Mouse (Mus musculus) intestine, embryonic 16.5 days (tissue): ENCODE data around the gene Atp4b. TPM values are rescaled to one million over a fixed set of nuclear protein-coding genes. Genes with fewer than 3 reads are reported as not detected.

Experiments
- ATAC-seq: fragments of 200-750 bp; cut with Nextera tagmentation; 2 replicates; pipeline ENCODE4 v1.8.0; 2017; ENCODE audit warnings: moderate TSS enrichment, moderate library complexity
- H3K27ac ChIP-seq: fragments of 300-500 bp; sonication (generic); 2 replicates; pipeline ENCODE4 v1.5.1; 2014; ENCODE audit warnings: mild to moderate bottlenecking, low read length
- H3K27me3 ChIP-seq: fragments of 300-500 bp; sonication (generic); replicated peaks from 2 replicates; pipeline ENCODE4 v1.6.1; 2014; ENCODE audit warnings: low read length, control low read depth, mixed read lengths; ENCODE audit not compliant: control insufficient read depth, insufficient read depth
- H3K36me3 ChIP-seq: fragments of 300-500 bp; sonication (generic); 2 replicates; pipeline ENCODE4 v1.6.1; 2014; ENCODE audit warnings: low read length, control low read depth; ENCODE audit not compliant: control insufficient read depth, insufficient read depth
- H3K4me1 ChIP-seq: fragments of 300-500 bp; sonication (generic); 2 replicates; pipeline ENCODE4 v1.6.1; 2014; ENCODE audit warnings: low read length, control low read depth, mixed read lengths; ENCODE audit not compliant: control insufficient read depth, insufficient read depth
- H3K4me2 ChIP-seq: fragments of 300-500 bp; sonication (generic); 2 replicates; pipeline ENCODE4 v1.6.1; 2014; ENCODE audit warnings: low read depth, low read length, control low read depth
- H3K4me3 ChIP-seq: fragments of 300-500 bp; sonication (generic); 2 replicates; pipeline ENCODE4 v1.5.1; 2014; ENCODE audit warnings: mild to moderate bottlenecking, low read length
- H3K9ac ChIP-seq: fragments of 300-500 bp; sonication (generic); 2 replicates; pipeline ENCODE4 v1.6.1; 2014; ENCODE audit warnings: low read depth, low read length
- H3K9me3 ChIP-seq: fragments of 300-500 bp; sonication (generic); 2 replicates; pipeline ENCODE4 v1.6.1; 2016; ENCODE audit warnings: low read length, control low read depth; ENCODE audit not compliant: control insufficient read depth
- WGBS: fragments of 180-500 bp; shearing (Covaris S2); extraction: QIAGEN DNeasy Blood & Tissue Kit; methylation state at CpG from one replicate; pipeline ENCODE4 v1.1.7; 2014; 5-methylcytosine and 5-hydroxymethylcytosine counted together
- polyA plus RNA-seq: library from polyadenylated mRNA; unstranded; fragments of >200 nt; fragmentation: Nextera tagmentation; extraction: Ambion mirVana; gene quantifications from 2 replicates; pipeline ENCODE4 v1.2.1, GENCODE M21; 2015

Atp4b gene
- polyA plus RNA-seq, 1 experiment from 2014 or later: not detected

GRCm38 (mm10) chr8:13393869-13394268 is 2.8 kb downstream of the Atp4b start:
- Histone ChIP-seq H3K4me2 (no peak overlapping the region), H3K27ac (no peak overlapping the region), H3K27me3 (no peaks in the 10 kb centered on the region), H3K4me1 (no peaks in the 10 kb centered on the region), H3K9ac (no peak overlapping the region), H3K9me3 (no peaks in the 10 kb centered on the region), H3K36me3 (no peaks in the 10 kb centered on the region), H3K4me3 (no peak overlapping the region)
- no peak for ATAC-seq
- 89% methylated on average over 7 of the region's 7 CpGs for WGBS

- Histone ChIP-seq H3K27me3 (no peaks in the 10 kb centered on the region), H3K27ac (no peak overlapping the region), H3K9me3 (no peaks in the 10 kb centered on the region), H3K4me2 (no peak overlapping the region), H3K4me3 (no peak overlapping the region), H3K9ac (no peak overlapping the region), H3K36me3 (no peaks in the 10 kb centered on the region), H3K4me1 (no peaks in the 10 kb centered on the region)
- ATAC-seq: no peak
- 47% methylated on average over 2 of the region's 2 CpGs for WGBS
Measured at GRCm38 (mm10) chr8:13388744-13389143, 7.9 kb downstream of the Atp4b start.

DNA sequence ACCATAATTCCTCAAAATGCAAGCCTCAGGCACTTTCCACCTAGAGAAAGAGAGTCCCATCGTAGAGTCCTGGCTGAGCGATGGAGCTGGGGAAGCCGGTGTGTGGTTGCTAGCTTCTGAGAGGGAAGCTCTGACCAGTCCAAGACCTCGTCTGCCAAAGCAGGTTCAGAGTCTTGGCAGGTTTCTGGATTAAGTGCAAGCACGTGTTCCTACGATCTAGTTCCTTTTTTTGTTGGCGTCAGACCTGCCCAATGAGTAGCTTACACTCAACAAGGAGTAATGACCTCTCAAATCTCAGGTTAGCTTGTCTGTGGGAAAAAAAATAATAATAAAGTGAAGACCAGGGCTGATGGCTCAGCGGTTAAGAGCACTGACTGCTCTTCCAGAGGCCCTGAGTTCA is 8.9 kb downstream of the Atp4b start:
- H3K4me2 ChIP-seq: no peak overlapping the region
- 79% methylated on average over 8 of the region's 8 CpGs for WGBS
- ATAC-seq: no peak
- no peaks in the 10 kb centered on the region for H3K4me1 ChIP-seq
- no peak overlapping the region for H3K4me3 ChIP-seq
- no peaks in the 10 kb centered on the region for H3K36me3 ChIP-seq
- no peaks in the 10 kb centered on the region for H3K27me3 ChIP-seq
- H3K9ac ChIP-seq: no peak overlapping the region
- no peak overlapping the region for H3K27ac ChIP-seq
- no peaks in the 10 kb centered on the region for H3K9me3 ChIP-seq

GRCm38 (mm10) chr8:13386366-13386765 is 10.3 kb downstream of the Atp4b start:
- Histone ChIP-seq H3K4me1 (no peaks in the 10 kb centered on the region), H3K4me3 (no peak overlapping the region), H3K27ac (no peak overlapping the region), H3K9ac (no peak overlapping the region), H3K36me3 (no peaks in the 10 kb centered on the region), H3K9me3 (no peaks in the 10 kb centered on the region), H3K4me2 (no peak overlapping the region), H3K27me3 (no peaks in the 10 kb centered on the region)
- WGBS: 71% methylated on average over 13 of the region's 13 CpGs
- no peak for ATAC-seq

DNA sequence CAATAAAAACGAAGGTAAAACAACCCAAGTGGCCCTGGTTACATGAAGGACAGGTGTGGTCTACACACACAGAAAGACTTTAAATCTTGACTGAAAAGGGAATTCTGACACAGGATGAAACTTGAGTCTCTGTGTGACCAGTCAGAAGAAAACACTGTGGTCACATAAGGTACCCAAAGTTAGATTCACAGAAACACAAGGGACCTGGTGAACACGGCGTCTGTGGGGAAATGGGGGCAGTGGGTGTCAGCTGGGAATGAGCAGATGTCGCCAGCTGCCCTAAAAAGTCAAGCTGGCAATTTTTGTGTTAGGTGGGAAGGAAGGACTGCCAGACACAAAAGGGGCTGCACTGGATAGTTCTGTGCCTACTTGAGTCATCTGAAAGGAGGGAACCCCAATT is 13.6 kb downstream of the Atp4b start:
- H3K9me3 ChIP-seq: no peaks in the 10 kb centered on the region
- H3K4me3 ChIP-seq: no peak overlapping the region
- no peaks in the 10 kb centered on the region for H3K27me3 ChIP-seq
- H3K4me1 ChIP-seq: no peaks in the 10 kb centered on the region
- H3K36me3 ChIP-seq: peaks cover 7% of the 10 kb centered on the region; the same call in 1 of the 2 replicates
- ATAC-seq: no peak
- H3K9ac ChIP-seq: no peak overlapping the region
- H3K27ac ChIP-seq: no peak overlapping the region
- WGBS: 91% methylated on average over 4 of the region's 4 CpGs
- H3K4me2 ChIP-seq: no peak overlapping the region

- Histone ChIP-seq H3K27ac (no peak overlapping the region), H3K4me1 (no peaks in the 10 kb centered on the region), H3K4me3 (no peak overlapping the region), H3K4me2 (no peak overlapping the region), H3K36me3 (peaks cover 7% of the 10 kb centered on the region; the same call in 1 of the 2 replicates), H3K9ac (no peak overlapping the region), H3K27me3 (no peaks in the 10 kb centered on the region), H3K9me3 (no peaks in the 10 kb centered on the region)
- 0 out of 2 replicates have a peak, but pooled peaks have one; percentile 48 for ATAC-seq
- WGBS: 92% methylated on average over 3 of the region's 3 CpGs
Measured at GRCm38 (mm10) chr8:13382536-13382935, 14.1 kb downstream of the Atp4b start.

DNA sequence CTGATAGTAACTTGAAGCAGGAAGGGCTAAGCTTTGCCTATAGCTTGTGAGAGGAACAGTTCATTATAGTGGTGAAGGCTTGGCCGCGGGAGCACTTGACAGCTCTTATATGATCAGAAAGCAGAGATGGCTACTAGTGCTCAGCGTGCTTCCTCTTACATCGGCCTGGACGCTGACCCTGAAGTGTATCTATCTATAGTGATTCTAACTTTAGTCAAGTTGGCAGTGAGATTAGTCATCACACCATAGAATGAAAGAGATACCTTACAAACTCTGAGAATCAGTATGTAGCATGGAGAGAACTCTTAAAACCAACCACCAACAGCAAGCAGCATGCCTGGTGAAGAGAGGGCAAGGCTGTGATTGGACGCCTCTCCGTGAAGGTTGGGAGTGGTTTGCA is 15.0 kb downstream of the Atp4b start:
- H3K9ac ChIP-seq: no peak overlapping the region
- H3K9me3 ChIP-seq: no peaks in the 10 kb centered on the region
- no peak overlapping the region for H3K27ac ChIP-seq
- H3K4me3 ChIP-seq: no peak overlapping the region
- no peaks in the 10 kb centered on the region for H3K27me3 ChIP-seq
- 86% methylated on average over 7 of the region's 7 CpGs for WGBS
- no peaks in the 10 kb centered on the region for H3K4me1 ChIP-seq
- H3K36me3 ChIP-seq: peaks cover 7% of the 10 kb centered on the region; the same call in 1 of the 2 replicates
- no peak for ATAC-seq
- no peak overlapping the region for H3K4me2 ChIP-seq

DNA sequence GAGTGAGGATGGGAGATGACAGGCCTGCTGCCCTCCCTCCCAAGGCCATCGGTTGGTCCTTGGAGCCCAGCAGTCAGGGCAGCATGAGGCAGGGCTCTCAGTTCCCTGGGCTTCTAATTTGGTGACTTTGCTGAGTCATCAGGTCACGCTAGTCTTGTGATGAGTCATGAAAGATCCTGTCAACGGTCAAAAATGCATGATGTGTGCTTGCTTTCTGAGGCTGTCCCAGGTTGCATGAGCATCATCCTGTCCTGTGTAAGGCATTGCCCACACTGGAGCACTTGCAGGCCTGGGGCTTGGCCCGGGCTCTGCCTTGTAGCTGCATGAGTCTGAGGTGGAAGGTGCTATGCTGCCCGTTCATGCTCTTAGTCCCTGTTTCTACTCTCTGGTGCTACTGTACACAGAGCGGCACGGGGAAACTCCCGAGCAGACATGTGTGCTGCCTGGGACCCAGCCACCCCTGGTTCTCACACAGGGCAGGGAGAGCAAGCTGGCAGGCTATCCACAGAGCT is 23.4 kb downstream of the Atp4b start:
- peaks cover 31% of the 10 kb centered on the region for H3K36me3 ChIP-seq
- ATAC-seq: no peak
- H3K27ac ChIP-seq: no peak overlapping the region
- H3K4me1 ChIP-seq: no peaks in the 10 kb centered on the region
- WGBS: 86% methylated on average over 8 of the region's 8 CpGs
- H3K9ac ChIP-seq: no peak overlapping the region
- H3K4me2 ChIP-seq: no peak overlapping the region
- H3K27me3 ChIP-seq: no peaks in the 10 kb centered on the region
- no peaks in the 10 kb centered on the region for H3K9me3 ChIP-seq
- no peak overlapping the region for H3K4me3 ChIP-seq

DNA sequence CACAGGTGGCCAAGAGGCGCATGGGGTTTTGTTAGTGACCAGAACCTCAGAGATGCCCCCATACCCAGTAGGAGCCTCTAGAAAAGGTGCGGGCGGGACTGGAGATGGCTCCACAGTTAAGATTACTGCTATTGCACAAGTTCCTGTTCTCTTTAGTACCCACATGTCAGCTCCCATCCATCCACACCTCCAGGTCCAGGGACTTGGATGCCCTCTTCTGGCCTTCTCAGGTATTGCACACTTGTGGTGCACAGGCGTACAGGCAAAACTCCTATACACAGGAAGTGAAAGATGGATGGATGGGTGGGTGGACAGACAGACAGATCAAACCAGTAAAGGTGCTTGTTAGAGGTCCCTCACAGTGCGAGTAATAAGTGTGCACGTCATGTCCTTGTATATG is 34.8 kb downstream of the Atp4b start:
- WGBS: 94% methylated on average over 6 of the region's 6 CpGs

DNA sequence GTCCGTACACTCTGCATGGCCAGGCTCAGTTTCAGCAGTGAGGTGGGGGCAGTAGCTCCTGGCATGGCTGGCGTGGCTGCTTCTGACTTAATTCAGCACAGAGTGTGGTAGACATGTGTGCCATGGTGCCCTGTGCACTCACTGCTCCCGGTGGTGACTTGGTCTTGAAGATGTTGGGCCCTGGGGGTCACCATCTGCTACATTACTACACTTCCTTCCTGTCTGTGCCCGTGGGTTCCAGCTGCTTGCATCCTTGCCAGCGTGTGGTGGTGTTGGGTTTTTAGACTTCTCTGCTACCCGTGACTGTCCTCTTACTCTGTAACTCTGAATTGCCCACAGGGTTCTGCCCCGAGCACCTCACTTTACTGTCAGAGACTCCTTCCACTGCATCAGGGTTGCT is 36.4 kb downstream of the Atp4b start:
- Histone ChIP-seq H3K27ac (no peak overlapping the region), H3K27me3 (no peaks in the 10 kb centered on the region), H3K4me2 (no peak overlapping the region), H3K4me3 (no peak overlapping the region), H3K9me3 (no peaks in the 10 kb centered on the region), H3K4me1 (no peaks in the 10 kb centered on the region), H3K36me3 (peaks cover 37% of the 10 kb centered on the region), H3K9ac (no peak overlapping the region)
- ATAC-seq: no peak
- 90% methylated on average over 7 of the region's 7 CpGs for WGBS

More for the DNA sequence above, 34.8 kb downstream of the Atp4b start:
- H3K36me3 ChIP-seq: peaks cover 37% of the 10 kb centered on the region
- H3K27me3 ChIP-seq: no peaks in the 10 kb centered on the region
- no peak for ATAC-seq
- H3K4me3 ChIP-seq: no peak overlapping the region
- H3K27ac ChIP-seq: no peak overlapping the region
- no peaks in the 10 kb centered on the region for H3K9me3 ChIP-seq
- H3K9ac ChIP-seq: no peak overlapping the region
- H3K4me1 ChIP-seq: no peaks in the 10 kb centered on the region
- H3K4me2 ChIP-seq: no peak overlapping the region
